Mouse (Mus musculus) CH12.LX (cell line): ENCODE results near the gene Calhm1. TPM values are rescaled to one million over a fixed set of nuclear protein-coding genes. Genes with fewer than 3 reads are reported as not detected.
A peak's percentile ranks its signal among the peaks of the same experiment; 100 is the strongest.

Experiments used
- DNase-seq: peaks from one replicate; pipeline ENCODE4 v3.0.0-alpha.2; 2013; ENCODE audit errors: extremely low read depth
- H3K27ac ChIP-seq: 2 replicates; pipeline ENCODE4 v1.5.1; 2012; ENCODE audit warnings: low read depth, mild to moderate bottlenecking, control low read depth, moderate library complexity; ENCODE audit not compliant: insufficient read depth
- H3K27me3 ChIP-seq: replicated peaks from 2 replicates; pipeline ENCODE3; 2012; ENCODE audit warnings: inconsistent platforms
- H3K36me3 ChIP-seq, 2 experiments: replicated peaks in 1 of 2; 2 replicates each; pipeline versions ENCODE3 to v1.6.1; 2012; ENCODE audit warnings: inconsistent platforms in 1 of 2, low read length in 1 of 2, mild to moderate bottlenecking in 1 of 2, mixed read lengths in 1 of 2, moderate library complexity in 1 of 2; ENCODE audit not compliant: control insufficient read depth in 1 of 2, insufficient read depth in 1 of 2
- H3K4me1 ChIP-seq, 2 experiments: 2 replicates each; pipeline ENCODE4 v1.6.1; 2012; ENCODE audit warnings: inconsistent platforms in 1 of 2, moderate library complexity in 1 of 2; ENCODE audit not compliant: insufficient read depth in 2 of 2, control insufficient read depth in 1 of 2
- H3K4me2 ChIP-seq: 2 replicates; pipeline ENCODE4 v1.6.1; 2012; ENCODE audit warnings: low read depth, mild to moderate bottlenecking, control low read depth; ENCODE audit not compliant: poor library complexity, insufficient read depth, severe bottlenecking
- H3K4me3 ChIP-seq, 3 experiments: fragments of 150-350 bp in 1 of 3; sonication (generic) in 1 of 3; replicated peaks in 1 of 3; 2 replicates each; pipeline versions ENCODE3 to v1.5.1; 2011 to 2012; ENCODE audit warnings: low read depth in 2 of 3, low read length in 2 of 3, mild to moderate bottlenecking in 2 of 3, moderate library complexity in 2 of 3, control low read depth in 1 of 3, improper control_type of control experiment in 1 of 3, inconsistent platforms in 1 of 3, mixed read lengths in 1 of 3; ENCODE audit not compliant: poor library complexity in 1 of 3
- H3K79me2 ChIP-seq: replicated peaks from 2 replicates; pipeline ENCODE4 v1.6.1; 2012; ENCODE audit warnings: mild to moderate bottlenecking, moderate library complexity; ENCODE audit not compliant: control insufficient read depth, poor library complexity, insufficient read depth, severe bottlenecking; ENCODE audit errors: extremely low read depth
- H3K9ac ChIP-seq: 2 replicates; pipeline ENCODE4 v1.6.1; 2012; ENCODE audit warnings: low read depth, mild to moderate bottlenecking, control low read depth, moderate library complexity; ENCODE audit not compliant: insufficient read depth
- H3K9me3 ChIP-seq: replicated peaks from 2 replicates; pipeline ENCODE3; 2012; ENCODE audit warnings: low read length, inconsistent platforms, mixed read lengths
- CHD1 ChIP-seq: IDR thresholded peaks from 2 replicates; pipeline ENCODE4 v1.6.1; 2012; ENCODE audit warnings: low read depth, low read length, improper control_type of control experiment, inconsistent platforms
- CTCF ChIP-seq, 2 experiments: IDR thresholded peaks in 1 of 2; conservative IDR thresholded peaks in 1 of 2; 2 replicates each; pipeline ENCODE4 v1.5.1; 2011 to 2012; ENCODE audit warnings: low read depth in 2 of 2, low read length in 2 of 2, improper control_type of control experiment in 1 of 2, inconsistent platforms in 1 of 2, mild to moderate bottlenecking in 1 of 2, moderate library complexity in 1 of 2
- ELF1 ChIP-seq: IDR thresholded peaks from 2 replicates; pipeline ENCODE4 v1.6.1; 2014; ENCODE audit warnings: low read depth, mild to moderate bottlenecking, inconsistent platforms, low read length, improper control_type of control experiment
- EP300 ChIP-seq: IDR thresholded peaks from 2 replicates; pipeline ENCODE4 v1.6.1; 2011; ENCODE audit warnings: low read length, improper control_type of control experiment
- ETS1 ChIP-seq: conservative IDR thresholded peaks from 2 replicates; pipeline ENCODE4 v1.6.1; 2012; ENCODE audit warnings: low read depth, mild to moderate bottlenecking, inconsistent platforms, low read length, improper control_type of control experiment, moderate library complexity
- IRF4 ChIP-seq: IDR thresholded peaks from 2 replicates; pipeline ENCODE4 v1.6.1; 2014; ENCODE audit warnings: low read depth, mild to moderate bottlenecking, inconsistent platforms, low read length, improper control_type of control experiment
- KAT2A ChIP-seq: IDR thresholded peaks from 2 replicates; pipeline ENCODE4 v1.6.1; 2012; ENCODE audit warnings: low read length, improper control_type of control experiment, inconsistent platforms; ENCODE audit not compliant: insufficient replicate concordance
- MAZ ChIP-seq: IDR thresholded peaks from 2 replicates; pipeline ENCODE4 v1.6.1; 2012; ENCODE audit warnings: low read depth, mild to moderate bottlenecking, inconsistent platforms, low read length, improper control_type of control experiment, moderate library complexity
- MYC ChIP-seq: IDR thresholded peaks from 2 replicates; pipeline ENCODE4 v1.6.1; 2011; ENCODE audit warnings: low read depth, mild to moderate bottlenecking, improper control_type of control experiment, low read length
- NELFE ChIP-seq: IDR thresholded peaks from 2 replicates; pipeline ENCODE4 v1.6.1; 2011; ENCODE audit warnings: low read depth, low read length, improper control_type of control experiment
- PAX5 ChIP-seq: IDR thresholded peaks from 2 replicates; pipeline ENCODE4 v1.6.1; 2012; ENCODE audit warnings: low read length, inconsistent platforms, mixed read lengths
- POLR2A ChIP-seq: IDR thresholded peaks from 2 replicates; pipeline ENCODE4 v1.6.1; 2011; ENCODE audit warnings: low read depth, mild to moderate bottlenecking, improper control_type of control experiment, low read length
- POLR2AphosphoS2 ChIP-seq: IDR thresholded peaks from 2 replicates; pipeline ENCODE4 v1.6.1; 2011; ENCODE audit warnings: low read depth, low read length, improper control_type of control experiment
- RAD21 ChIP-seq: IDR thresholded peaks from 2 replicates; pipeline ENCODE4 v1.6.1; 2011; ENCODE audit warnings: low read depth, mild to moderate bottlenecking, low read length, improper control_type of control experiment, moderate library complexity
- SIN3A ChIP-seq: IDR thresholded peaks from 2 replicates; pipeline ENCODE4 v1.6.1; 2012; ENCODE audit warnings: low read length, improper control_type of control experiment, inconsistent platforms
- SMC3 ChIP-seq: IDR thresholded peaks from 2 replicates; pipeline ENCODE4 v1.6.1; 2011; ENCODE audit warnings: low read depth, low read length, improper control_type of control experiment
- TBP ChIP-seq: conservative IDR thresholded peaks from 2 replicates; pipeline ENCODE4 v1.6.1; 2011; ENCODE audit warnings: low read depth, low read length, improper control_type of control experiment
- USF2 ChIP-seq: conservative IDR thresholded peaks from 2 replicates; pipeline ENCODE4 v1.6.1; 2011; ENCODE audit warnings: low read depth, low read length, improper control_type of control experiment
- ZC3H11A ChIP-seq: IDR thresholded peaks from 2 replicates; pipeline ENCODE4 v1.6.1; 2012; ENCODE audit warnings: low read depth, mild to moderate bottlenecking, inconsistent platforms, low read length, improper control_type of control experiment
- dilution Hi-C: fragments of 300-500 bp; cut with MboI; formaldehyde crosslinking; loops from 2 replicates; pipeline ENCODE4 v1.14.3; 2020; ENCODE audit warnings: low sequenced_read_pairs; ENCODE audit not compliant: extremely low pct_unique_long_range_greater_than_20kb, extremely low pct_ligation_motif_present
- in situ Hi-C: fragments of 300-500 bp; cut with MboI; formaldehyde crosslinking; loops from 3 replicates; pipeline ENCODE4 v1.14.3; 2019; ENCODE audit warnings: low sequenced_read_pairs, low pct_ligation_motif_present, low pct_unique_long_range_greater_than_20kb, mixed read lengths
- polyA plus RNA-seq: library from polyadenylated mRNA; unstranded; fragments of >175 nt; gene quantifications from 2 replicates; pipeline ENCODE4 v1.2.1, GENCODE M21; 2012; ENCODE audit warnings: low read depth; ENCODE audit not compliant: insufficient read length
- total RNA-seq, 2 experiments: library from RNA; depleted of rRNA; stranded (reverse); fragments of 300-350 nt in 1 of 2; fragments of >200 nt in 1 of 2; gene quantifications; 2 replicates each; pipeline ENCODE4 v1.2.3; 2012 to 2014

The Calhm1 gene
- total and polyA plus RNA-seq, 3 experiments, result not detected

DNA sequence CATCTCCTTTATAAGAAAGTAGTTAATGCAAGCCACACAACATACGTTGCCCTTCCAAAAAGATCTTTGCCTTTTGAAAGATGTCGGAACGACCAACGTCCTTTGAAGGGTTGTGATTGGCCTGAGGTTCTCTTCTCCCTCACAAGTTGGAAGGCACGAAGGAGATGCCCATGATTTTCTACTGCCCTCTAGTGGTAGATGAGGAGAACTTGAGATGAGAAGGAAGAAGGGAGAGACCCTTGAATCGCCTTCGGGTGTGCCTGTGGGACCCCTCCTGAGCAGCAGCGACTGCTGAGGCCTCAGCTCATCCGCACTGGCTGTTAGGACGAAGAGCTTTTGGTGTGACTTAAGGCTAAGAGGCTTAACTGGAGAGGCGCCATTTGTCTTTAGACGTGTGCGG lies 24.2 kb upstream of the Calhm1 start:
- 0 out of 2 replicates have a peak, but pooled peaks have one; percentile 15 for TF ChIP-seq NELFE
- TF ChIP-seq SMC3, result peak; percentile 82
- peak; percentile 48; the same call in 1 of the 2 replicates for TF ChIP-seq SIN3A
- TF ChIP-seq ZC3H11A, result peak; percentile 21; the same call in 1 of the 2 replicates
- no peak for TF ChIP-seq CHD1
- peak; percentile 90 for TF ChIP-seq RAD21
- no peak for TF ChIP-seq PAX5
- no peak for TF ChIP-seq ETS1
- peak; percentile 9; the same call in 1 of the 2 replicates for TF ChIP-seq IRF4
- TF ChIP-seq CTCF (conservative IDR thresholded peaks at IDR 0.05 in 1 of 2, IDR thresholded peaks at IDR 0.05 in 1 of 2; ENCODE audit: low read depth in 2 of 2, low read length in 2 of 2), result peak; percentile 94 to 96
- dilution Hi-C loops (no loop called here), in situ Hi-C loops (loop anchor here (5.0 to 10.0 kb wide), 2 partner anchors 36 to 53 kb away; no protein-coding TSS in a partner anchor)
- DNase-seq, result peak; percentile 82
- Histone ChIP-seq H3K4me3 (peak overlapping the region; percentile 40 to 52 (median 48)), H3K79me2 (no peaks in the 10 kb centered on the region), H3K9ac (peak overlapping the region; percentile 58), H3K27me3 (peaks cover 9% of the 10 kb centered on the region), H3K9me3 (peaks cover 12% of the 10 kb centered on the region), H3K4me1 (peaks cover 0 to 13% of the 10 kb centered on the region in 2 experiments; a peak in 2 of 4 replicates), H3K36me3 (no peaks in the 10 kb centered on the region), H3K4me2 (peak overlapping the region; percentile 83), H3K27ac (no peak overlapping the region)

DNA sequence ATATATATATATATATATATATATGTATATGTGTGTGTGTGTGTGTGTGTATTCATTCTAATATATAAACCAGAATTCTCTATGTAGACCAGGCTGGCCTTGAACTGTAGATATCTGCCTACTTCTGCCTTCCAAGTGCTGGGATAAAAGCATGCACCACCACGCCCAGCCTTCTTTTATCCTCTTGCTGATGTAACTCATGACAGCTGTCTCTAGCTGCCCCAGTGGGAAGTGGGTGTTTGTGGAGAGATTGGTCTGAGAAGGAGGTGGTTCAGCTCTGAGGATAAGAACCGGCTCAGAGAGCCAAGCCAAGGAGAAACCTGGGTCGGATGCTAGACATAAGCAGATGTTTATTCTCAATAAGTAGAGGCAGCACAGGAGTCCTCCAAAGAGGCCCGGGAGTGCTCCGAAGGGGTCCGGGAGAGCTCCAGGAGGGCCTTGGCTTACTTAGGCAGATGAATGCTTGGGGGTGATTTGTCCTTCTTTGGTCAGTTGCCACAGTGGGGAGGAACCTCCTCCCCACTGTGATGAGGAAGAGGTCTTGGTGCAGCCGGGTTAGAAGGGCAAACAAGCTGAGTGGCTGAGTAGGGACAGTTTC lies 23.7 kb upstream of the Calhm1 start:
- no peak overlapping the region for H3K4me2 ChIP-seq
- TF ChIP-seq POLR2AphosphoS2 (no peak), MAZ (no peak), SMC3 (no peak), POLR2A (no peak), ELF1 (no peak), MYC (no peak), TBP (no peak), USF2 (no peak), KAT2A (no peak), EP300 (no peak)
- in situ Hi-C loops, result loop anchor here (5.0 to 10.0 kb wide), 2 partner anchors 35 to 53 kb away; no protein-coding TSS in a partner anchor
- no peak overlapping the region for H3K27ac ChIP-seq
- no peak overlapping the region for H3K9ac ChIP-seq
- dilution Hi-C loops, result no loop called here
- H3K27me3 ChIP-seq, result peaks cover 4% of the 10 kb centered on the region
- H3K4me3 ChIP-seq, result no peak overlapping the region
- H3K4me1 ChIP-seq, result peaks cover 0 to 13% of the 10 kb centered on the region in 2 experiments; a peak in 2 of 4 replicates
- DNase-seq, result no peak
- H3K79me2 ChIP-seq, result no peaks in the 10 kb centered on the region
- no peaks in the 10 kb centered on the region for H3K36me3 ChIP-seq
- H3K9me3 ChIP-seq, result peaks cover 12% of the 10 kb centered on the region
